Mouse (Mus musculus) heart, postnatal 25 days (tissue): ENCODE measurements at regions not wholly inside any gene's neighbourhood (a gene's known extent, or its start where the extent isn't known, plus 50 kb on each side); places are given as distances from the start of the nearest gene placed in this dataset.
A peak's percentile ranks its signal among the peaks of the same experiment; 100 is the strongest.

Source experiments
- DNase-seq: peaks from one replicate; pipeline ENCODE4 v3.0.0; 2022; ENCODE audit warnings: low spot score
- intact Hi-C: fragments of 180-260 bp; cut with DNase I; formaldehyde crosslinking; loops from one replicate; pipeline ENCODE4 v1.15.1; 2025

DNA sequence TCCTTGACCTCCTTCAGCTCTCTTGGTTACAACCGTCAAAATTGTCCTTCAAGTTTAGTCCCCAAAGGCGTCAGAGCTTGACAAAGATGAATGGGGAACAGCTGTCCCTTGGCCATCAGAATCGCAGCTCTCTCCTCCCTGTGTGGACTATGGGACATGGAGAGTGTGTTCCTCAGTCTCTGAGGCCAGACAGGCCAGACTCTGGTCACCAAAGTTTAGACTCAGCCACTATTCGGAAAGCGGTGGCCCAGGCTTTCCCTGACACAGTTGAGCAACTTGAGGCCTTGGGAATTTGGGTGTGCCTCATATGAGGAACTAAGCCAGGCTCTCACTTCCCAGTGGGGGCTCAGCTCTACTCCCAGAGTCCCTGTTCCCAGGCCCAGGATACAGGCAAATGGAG, 230.5 kb upstream of the Spdye4c start:
- intact Hi-C loops, result no loop called here
- DNase-seq, result peak; percentile 23

DNA sequence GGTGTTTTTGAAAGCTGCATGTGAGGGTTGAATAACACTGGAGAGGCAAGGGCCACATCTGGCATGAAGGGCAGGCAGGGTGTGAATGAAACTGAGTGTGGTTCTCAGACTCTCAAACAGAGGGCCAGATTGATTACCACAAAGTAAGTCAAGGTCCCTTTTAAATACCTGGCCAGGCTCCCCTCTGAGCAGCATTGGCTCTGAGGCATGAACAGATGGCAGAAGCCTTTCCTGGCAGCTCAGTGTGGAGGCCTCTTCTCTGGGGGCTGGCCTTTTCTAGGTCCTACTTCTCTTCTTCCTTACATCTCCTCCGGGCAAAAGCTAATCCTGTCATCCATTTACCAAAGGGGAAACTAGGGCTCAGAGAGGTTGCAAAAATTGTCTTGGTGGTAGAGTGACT, 229.6 kb upstream of the Spdye4c start:
- DNase-seq, result no peak
- intact Hi-C loops, result no loop called here

DNA sequence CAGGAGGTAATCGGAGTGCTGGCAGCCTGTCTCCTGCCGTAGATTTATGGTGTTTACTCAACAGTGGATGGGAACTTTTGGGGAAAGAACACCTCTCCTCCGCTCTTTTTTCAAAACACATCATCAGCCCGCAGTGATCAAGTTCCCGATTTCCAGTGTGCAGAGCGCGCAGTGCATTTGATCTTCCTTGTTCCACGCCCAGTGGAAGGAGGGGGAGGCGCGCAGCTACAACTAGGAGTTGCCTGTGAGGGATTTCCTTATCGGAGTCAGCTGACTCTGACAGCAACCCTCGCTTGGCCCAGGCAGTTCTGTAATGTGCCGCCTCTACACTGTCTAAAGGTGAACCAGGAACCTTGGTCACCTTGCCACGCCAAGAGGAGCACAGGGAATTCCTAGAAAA, 226.8 kb upstream of the Spdye4c start:
- intact Hi-C loops, result no loop called here
- peak; percentile 28 for DNase-seq

DNA sequence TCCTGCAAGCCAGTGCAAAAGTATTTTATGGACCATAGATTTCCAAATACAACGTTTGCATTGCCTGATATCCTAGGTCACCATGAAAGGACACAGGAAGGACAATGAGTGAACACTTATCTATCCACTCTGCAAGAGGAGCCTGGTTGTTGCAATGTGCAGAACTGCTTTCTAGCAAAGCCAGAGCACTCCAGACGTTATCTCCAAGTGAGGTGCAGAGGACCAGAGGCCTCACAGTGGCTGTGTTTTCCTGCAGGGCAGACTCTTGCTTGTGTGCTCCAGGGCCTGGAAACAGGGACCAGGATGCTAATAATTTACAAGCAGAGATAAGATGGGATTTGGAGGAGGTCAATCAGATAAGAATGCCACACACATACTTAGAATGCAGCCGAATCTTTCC, 226.0 kb upstream of the Spdye4c start:
- intact Hi-C loops, result no loop called here
- DNase-seq, result no peak

DNA sequence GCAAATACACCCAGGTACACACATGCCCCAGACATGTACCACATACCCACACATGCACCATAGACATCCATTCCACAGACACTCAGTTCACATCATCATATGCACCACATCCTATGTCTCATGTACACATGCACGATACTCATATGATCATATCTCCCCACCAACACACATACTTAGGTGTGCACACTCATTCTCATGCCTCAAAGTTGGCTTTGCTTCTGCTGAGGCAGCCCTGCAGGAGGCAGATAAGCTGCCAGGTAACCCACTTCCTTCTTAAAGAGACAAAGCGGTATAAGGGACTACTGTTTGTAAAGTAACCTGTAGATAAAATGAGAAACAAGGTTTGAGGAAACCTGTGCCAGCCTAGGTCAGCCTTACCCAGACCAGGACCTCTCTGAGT, 225.2 kb upstream of the Spdye4c start:
- no peak for DNase-seq
- intact Hi-C loops, result no loop called here

DNA sequence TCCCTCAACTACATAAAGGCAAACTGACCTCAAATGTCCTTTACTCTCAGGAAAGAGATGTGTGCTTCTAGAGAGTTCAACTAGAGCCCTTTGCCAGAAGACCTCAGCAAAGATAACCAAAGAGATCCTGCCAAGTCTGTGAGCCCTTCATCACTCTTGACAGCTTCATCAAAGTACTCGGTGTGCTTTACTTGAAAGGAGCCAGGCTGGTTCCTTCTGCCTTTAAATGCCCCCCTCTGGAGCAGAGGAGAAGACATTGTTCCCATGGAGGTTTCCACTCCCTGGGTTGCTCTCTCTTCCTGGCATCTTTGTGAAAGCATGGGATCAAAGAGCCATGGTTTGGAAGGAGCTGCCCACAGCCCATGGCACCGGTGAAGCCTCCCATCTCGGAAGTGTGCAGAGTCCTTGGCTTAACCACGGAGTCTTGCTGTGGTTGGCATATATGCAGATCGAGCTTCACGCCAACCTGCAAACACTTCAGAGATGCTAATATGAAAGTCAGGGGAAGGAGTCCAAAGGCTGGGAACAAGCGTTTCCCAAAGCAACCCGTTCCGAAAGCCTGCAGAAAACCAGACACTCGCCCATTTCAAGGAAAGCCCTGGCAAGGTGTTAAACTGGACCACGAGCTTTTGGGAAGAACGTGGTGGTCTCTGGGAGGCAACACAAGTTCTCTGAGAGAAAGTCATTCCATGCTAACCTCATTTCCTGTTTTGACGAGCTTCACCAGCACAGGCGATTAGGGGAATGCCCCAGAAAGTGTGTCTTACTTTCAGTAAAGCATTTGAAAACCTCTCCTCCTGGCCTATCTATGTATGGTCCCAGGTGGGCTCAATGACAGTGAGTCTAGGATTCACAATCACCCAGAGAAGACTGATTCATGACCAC, 223.5 kb upstream of the Spdye4c start:
- no peak for DNase-seq
- intact Hi-C loops, result no loop called here

DNA sequence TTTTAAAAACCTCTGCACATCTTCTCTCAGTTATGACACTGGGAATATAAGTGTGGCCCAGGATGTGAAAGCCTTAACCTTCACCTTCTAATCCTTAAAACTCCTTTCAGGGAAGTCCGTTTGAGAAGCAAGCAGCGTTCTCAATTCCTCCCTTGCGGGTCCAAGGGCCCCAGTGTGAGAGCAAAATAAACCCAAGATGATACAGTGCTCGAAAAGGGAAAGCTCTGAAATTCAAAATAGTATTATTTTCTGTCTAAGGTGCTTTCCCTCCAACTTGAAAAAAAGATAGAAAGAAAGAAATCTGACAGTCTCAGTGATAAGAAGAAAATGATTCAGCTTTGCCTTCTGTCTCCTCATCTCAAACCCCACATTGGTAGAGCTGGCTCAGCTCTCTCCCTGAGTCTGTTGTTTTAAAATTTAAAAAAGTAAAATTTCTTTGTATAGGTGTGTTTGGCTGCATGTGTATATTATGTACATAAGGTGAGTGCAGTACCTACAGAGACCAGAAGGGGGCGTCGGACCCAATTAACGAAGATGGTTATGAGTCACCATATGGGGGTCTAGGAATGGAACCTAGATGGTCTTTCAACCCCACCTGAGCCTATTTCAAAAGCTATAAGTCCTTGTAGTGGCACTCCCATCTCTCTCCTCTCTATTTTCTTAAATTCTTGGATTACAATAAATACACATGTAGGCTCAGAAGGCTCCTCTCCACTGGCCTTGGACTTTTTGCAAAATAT, 222.3 kb upstream of the Spdye4c start:
- intact Hi-C loops, result no loop called here
- DNase-seq, result no peak

DNA sequence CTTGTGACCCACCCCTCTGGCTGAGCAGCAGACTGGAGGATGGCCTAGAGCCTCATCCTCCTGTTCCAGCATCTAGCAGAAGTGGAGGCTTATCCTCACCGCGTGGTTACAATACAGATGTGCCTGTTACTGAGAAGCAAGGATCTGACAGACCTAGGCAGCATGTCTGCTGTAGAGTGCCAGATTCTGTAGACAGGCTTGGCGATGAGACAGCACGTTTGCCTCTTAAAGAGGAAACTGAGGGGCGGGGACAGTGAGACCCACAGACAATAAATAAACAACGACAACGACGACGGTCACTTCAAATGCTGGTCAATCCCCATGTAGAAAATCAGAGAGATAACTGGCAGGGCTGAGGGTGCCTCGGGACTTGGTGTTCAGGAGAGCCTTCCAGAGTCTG, 220.2 kb upstream of the Spdye4c start:
- no peak for DNase-seq
- intact Hi-C loops, result no loop called here

DNA sequence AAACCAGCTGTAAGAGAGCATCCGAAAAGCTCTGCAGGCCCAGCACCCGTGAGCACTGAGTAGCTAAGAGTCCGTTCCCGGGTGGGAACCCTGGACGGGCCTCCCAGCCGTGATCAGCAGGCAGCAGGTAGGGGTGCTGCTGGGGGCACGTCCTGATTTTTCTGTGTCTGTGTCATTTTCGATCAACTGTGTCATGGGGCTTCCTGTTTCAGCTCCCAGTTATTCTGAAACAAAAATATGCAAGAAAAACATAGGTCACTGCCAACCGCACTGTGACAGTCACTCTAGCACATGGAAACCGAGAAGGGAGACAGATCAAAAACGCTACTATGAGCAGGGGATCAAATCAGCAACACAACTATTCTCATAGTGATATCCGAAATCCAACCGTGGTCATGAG, 218.8 kb upstream of the Spdye4c start:
- intact Hi-C loops, result no loop called here
- DNase-seq, result no peak

DNA sequence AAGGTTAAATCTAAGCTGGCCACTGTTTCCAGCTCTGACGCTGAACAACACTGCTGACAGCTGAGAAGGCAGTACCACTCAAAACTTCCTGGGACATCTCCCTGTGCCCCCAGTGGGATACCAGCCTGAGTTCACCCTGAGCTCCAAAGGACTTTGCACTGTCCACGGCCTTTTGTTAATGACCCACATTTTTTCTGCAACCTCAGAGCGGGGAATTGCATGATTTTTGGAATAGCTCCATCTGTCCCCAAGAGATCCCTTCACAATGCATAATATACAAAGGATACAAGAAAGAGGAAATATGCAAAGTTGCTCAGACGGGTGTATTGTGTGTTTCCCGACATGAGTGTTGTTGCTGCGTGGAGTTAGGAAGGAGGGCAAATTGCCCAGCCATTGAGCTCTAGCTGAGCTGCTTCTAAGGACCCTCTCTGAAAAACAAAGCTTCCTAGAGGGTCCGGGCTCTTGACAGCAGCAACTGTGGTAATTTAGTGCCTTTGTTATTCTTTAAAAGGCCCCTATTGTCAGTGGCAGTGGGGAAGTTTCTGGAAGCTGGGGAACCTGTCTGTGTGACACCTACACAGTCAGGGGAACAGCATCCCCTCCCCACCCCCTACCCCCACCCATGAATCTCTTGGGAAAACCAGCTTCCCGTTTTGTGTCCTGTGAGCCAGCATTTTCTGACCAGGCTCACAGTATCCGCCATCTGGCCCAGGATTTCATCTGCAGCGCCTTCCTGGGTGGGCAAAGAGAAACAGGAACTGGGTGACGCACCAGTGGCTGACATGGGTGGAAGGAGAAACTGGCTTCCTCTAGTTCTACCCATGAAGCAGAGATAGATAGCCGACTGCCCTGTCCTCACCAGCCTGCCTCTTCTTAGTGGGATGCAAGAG, 217.4 kb upstream of the Spdye4c start:
- intact Hi-C loops, result no loop called here
- no peak for DNase-seq

DNA sequence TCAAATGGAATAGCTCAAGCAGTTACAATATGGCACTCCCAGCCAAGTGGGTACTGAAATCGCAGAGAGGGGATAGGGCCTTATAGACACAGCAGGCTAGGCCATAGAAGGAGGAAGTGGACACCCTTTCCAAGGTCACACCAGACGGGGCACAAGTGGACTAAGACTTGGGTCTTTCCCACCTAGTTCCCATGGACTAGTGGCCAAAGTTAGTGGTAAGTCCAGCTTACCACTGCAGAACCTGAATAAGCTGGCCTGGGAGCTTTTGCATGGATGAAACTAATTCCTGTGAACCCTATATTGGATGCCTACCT, 216.8 kb upstream of the Spdye4c start:
- intact Hi-C loops, result no loop called here
- no peak for DNase-seq

DNA sequence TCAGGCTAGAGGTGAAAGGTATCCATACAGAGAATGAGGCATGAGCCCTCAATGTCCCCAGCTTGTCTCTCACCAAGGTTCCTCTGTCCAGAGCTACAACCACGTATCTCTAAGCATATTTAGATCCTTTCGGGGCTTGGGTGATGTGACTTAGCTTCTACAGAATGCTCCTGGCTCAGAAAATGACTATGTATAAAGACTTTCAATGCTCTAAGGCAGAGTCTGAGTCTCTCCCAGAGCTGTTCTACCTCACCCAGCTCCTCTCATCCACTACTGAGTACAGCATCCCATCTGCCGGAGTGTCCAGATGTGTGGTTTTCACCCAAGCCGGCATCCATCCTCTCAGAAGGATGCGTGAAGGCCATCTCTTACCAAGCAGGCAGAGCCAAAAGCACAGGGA, 216.1 kb upstream of the Spdye4c start:
- DNase-seq, result no peak
- intact Hi-C loops, result no loop called here

DNA sequence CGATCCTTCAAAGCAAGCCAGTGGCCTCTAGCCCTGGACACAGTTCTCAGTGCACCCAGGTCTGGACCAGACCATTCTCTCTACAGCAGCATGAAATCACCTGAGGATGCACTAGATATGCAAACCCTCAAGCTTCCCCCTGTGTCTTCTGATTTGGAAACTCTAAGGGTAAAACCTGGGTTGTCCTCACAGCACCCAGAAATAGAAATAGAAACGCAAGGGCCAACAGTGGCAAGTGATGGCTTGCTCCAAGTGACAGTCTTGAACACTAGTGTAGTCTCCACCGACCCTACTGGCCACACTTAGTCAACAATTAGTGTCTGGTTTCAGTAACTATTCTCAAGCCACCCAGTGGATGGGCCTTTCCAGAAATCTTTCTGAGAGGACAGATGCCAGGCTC, 215.2 kb upstream of the Spdye4c start:
- no peak for DNase-seq
- intact Hi-C loops, result no loop called here

DNA sequence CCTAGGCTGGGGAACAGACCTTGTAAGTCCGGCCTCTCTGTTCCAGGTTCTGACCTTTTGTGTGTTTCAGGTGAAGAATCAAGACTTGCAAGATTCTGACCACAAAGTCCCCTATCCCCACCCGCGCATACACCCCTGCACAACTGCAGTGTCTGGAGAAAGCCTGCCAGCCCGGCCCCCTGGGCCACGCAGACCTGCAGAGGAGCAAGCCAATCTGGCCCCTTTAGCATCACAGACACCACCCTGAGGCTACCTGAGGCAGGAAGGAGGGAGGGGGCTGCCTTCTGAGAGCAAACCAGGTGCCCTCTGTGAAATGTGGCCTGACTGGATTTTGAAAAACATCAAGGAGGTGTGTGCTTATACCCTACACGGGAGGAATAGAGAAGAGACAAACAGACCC, 213.8 kb upstream of the Spdye4c start:
- DNase-seq, result no peak
- intact Hi-C loops, result no loop called here

DNA sequence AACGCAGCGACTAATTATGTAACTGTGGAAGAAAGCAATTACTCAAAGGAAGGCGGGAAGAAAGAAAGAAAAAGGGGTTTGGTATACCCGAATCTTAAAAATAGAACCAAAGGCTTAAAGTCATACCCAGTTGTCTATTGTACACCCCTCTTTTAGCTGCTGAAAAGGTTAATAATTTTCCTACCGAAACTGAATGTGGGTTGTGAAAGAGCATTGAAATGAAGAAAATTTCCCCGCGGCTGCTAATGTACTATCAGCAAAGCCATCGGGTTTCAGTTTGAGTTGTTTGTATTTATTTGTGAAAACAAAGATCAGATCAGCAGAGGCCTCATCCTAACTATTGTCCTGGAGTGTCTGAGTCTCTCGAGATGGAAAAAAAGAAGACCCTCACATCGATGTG, 213.3 kb upstream of the Spdye4c start:
- intact Hi-C loops, result no loop called here
- no peak for DNase-seq

DNA sequence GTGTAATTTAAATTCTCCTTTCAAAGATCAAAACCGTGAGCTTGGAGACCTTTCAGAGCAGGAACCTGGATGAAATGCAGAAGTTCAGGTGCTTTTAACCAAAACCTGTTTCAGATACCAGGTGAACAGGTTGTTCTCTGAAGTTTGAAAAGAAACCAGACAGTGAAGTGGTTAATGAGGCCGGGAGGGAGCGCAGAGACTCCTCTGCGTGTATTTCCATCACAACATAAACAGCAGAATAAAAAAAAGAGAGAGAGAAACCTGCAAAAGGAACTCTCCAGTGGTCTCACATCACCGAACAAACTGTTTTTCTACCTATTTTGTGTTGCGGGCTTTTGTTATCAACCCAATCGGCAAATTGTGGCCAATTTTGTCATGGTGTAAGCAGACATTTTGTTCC, 212.6 kb upstream of the Spdye4c start:
- intact Hi-C loops, result no loop called here
- no peak for DNase-seq

DNA sequence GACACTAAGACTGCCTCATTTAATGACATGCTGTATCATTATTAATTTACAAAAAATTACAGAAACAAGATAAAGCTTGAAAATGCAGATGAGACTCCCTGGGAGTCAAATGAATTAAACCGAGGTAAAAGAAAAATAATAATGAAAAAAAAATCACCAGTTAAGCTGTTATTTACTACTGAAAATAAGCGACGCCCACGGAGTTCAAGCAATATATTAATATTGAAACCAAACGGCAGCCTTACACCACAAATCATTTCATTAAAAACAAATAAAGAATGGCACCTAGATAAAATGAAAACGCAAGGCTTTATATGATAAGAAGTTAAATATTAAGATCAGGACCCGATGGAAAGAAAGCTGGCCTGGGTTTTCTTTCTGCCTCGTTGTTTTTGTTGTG, 211.9 kb upstream of the Spdye4c start:
- intact Hi-C loops, result no loop called here
- no peak for DNase-seq

DNA sequence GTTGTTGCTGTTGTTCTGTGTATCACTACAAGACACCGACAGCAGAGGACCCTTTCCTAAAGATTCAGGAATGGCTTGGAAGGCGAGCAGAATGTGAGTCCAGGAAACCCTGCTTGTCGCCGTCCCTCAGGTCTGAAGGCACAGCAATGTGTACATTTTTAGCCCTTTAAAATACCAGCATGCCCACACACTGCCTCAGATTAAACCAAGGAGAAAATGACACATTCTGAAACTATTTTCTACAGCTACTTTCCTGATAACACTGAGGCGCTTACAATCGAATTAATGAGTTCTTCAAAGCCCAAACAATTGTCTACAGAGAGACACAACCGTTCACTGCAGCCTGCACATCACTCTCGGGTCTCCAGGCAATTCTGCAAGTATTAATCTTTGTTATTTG, 211.5 kb upstream of the Spdye4c start:
- intact Hi-C loops, result no loop called here
- no peak for DNase-seq

DNA sequence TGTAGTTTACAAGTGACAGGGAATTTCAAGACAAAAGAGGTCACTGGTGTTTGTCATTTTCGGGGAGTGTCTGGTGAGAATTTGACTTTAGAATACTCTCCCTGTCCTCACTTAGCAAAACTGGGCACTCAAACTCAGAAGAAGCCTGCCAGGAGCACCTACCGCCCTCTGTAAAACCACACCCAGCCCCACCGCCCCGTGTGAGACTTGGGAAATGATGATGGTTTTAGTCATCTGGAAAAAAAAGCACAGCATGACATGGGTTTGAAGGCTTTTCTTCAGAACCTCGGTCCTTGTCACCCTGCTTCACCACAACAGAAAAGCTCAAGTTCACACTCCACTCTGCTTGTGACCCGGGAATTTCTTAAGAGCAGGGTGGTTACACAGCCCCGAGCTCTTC, 210.4 kb upstream of the Spdye4c start:
- intact Hi-C loops, result no loop called here
- no peak for DNase-seq

DNA sequence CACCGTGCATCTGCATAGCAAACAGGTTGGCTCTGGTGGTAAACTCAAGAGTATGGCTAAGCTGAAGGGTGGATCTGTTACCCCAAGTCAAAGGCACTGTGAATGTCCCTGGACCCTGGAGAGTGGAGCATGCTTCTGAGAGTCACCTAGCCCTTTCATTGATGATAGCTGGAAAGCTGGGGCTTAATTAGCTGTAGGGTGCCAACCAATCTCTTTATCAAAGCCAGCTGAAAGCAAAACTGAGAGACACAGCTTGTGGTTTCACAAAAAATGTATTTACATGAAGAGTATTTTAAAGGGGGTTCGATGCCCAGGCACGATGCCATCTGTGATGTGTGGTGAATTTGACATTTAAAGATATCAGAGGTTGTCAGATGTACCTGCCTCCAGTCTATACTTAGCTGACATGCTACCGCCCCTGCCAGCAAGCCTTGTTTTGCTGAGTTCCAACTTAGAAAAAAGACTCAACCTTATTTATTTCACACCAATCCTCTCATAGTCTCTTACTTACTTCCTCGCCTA, 209.3 kb upstream of the Spdye4c start:
- intact Hi-C loops, result no loop called here
- no peak for DNase-seq

DNA sequence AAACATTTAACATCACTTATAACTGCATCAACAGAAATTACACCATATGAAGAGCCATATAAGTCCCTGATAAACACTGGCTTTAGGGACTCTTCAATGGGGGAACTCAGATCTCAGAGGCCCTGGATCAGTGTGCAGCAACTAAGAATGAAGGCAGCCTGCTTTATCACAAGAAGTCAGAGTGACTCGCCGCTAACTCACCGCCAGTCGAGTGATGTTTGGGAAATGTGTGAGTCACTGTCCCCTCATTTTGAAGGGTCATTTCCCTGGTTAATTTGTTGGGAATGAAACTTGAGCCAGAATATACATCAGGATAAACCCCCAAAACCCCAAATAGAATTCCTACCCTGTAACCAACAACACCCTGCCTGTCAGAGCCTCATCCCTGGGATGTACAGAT, 208.5 kb upstream of the Spdye4c start:
- intact Hi-C loops, result no loop called here
- DNase-seq, result no peak
